Mouse (Mus musculus): ENCODE measurements around the gene Ceacam18. TPM values are rescaled to one million over a fixed set of nuclear protein-coding genes. Genes with fewer than 3 reads are reported as not detected.
A peak's percentile ranks its signal among the peaks of the same experiment; 100 is the strongest.

Ceacam18 gene
- total and polyA plus RNA-seq, 3 experiments = 0.04 to 0.08 TPM; not detected in 1

DNA sequence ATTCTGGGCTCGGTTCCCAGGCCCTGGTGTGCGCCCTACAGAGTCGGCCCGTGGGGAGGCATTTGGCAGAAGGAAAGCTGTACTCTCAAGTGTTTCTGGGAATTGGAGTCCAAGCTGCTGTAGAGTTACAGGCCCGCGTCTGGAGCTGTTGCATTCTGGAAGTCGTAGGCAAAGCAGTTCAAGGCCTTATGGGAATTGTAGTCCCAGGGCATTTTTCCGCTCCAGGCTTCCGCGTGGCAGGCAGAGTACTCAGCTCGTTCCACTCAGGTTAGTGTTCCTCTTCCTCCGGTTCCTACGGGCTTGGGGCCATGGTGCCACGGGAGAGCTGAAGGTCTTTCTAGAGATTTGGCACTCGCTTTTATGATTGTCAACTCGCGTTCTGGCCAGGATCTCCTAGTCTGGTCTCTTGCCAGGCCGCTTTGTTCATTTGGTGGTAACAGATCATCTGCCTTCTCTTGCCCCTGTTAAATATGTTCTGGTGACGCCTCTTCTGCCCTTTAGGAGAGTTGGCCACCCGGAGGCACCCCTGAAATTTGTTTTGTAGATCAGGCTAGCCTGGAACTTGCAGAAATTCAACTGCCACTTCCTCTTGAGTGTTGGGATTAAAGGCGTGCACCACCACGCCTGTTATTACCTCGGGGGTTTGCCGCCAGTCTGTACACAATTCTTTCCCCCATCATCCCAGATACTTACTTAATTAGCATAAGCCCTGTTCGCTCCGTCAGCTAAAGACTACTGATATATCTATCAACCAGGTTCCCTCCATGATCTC is 37.5 kb downstream of the Ceacam18 start, which contains the start of gene Ctu1 (continued):
- TF ChIP-seq GABPA (IDR thresholded peaks at IDR 0.05; ENCODE audit: low read depth, low read length) (no peak; the same call in 1 of the 2 replicates), KAT2A (conservative IDR thresholded peaks at IDR 0.05; ENCODE audit: low read depth, low read length) (peak; percentile 99), ELF1 (IDR thresholded peaks at IDR 0.05; ENCODE audit: low read depth, low read length) (peak; percentile 92), NRF1 (IDR thresholded peaks at IDR 0.05; ENCODE audit: insufficient read depth, low read depth, low read length, poor library complexity, severe bottlenecking) (peak; percentile 44; the same call in 1 of the 2 replicates), MAFK (IDR thresholded peaks at IDR 0.05; ENCODE audit: borderline replicate concordance, low read depth, low read length) (no peak), POLR2A (IDR thresholded peaks at IDR 0.05; ENCODE audit: control insufficient read depth in 1 of 2, insufficient read depth in 1 of 2, low read depth in 1 of 2, low read length in 2 of 2, poor library complexity in 1 of 2) (peak in 1 of 2 experiments; percentile 86; a peak in 2 of 4 replicates), NELFE (IDR thresholded peaks at IDR 0.05; ENCODE audit: low read depth, low read length) (peak; percentile 75), RAD21 (IDR thresholded peaks at IDR 0.05; ENCODE audit: low read depth, low read length) (no peak), POLR2AphosphoS5 (IDR thresholded peaks at IDR 0.05; ENCODE audit: borderline replicate concordance, low read depth, low read length) (no peak), MEF2A (IDR thresholded peaks at IDR 0.05; ENCODE audit: extremely low read depth, insufficient replicate concordance, low read depth, low read length, poor library complexity, severe bottlenecking) (no peak), CHD2 (IDR thresholded peaks at IDR 0.05; ENCODE audit: low read length) (no peak), POLR2AphosphoS2 (IDR thresholded peaks at IDR 0.05; ENCODE audit: low read length) (peak; percentile 67; the same call in 1 of the 2 replicates), EP300 (IDR thresholded peaks at IDR 0.05; ENCODE audit: low read depth in 1 of 2, low read length in 2 of 2) (peak in 1 of 2 experiments; percentile 15; a peak in 1 of 4 replicates), USF2 (IDR thresholded peaks at IDR 0.05; ENCODE audit: borderline replicate concordance in 1 of 2, insufficient read depth in 1 of 2, low read depth in 1 of 2, low read length in 2 of 2) (no peak), TCF12 (IDR thresholded peaks at IDR 0.05; ENCODE audit: low read depth, low read length) (no peak; the same call in 1 of the 2 replicates), TBP (IDR thresholded peaks at IDR 0.05; ENCODE audit: low read depth, low read length) (peak; percentile 86), USF1 (IDR thresholded peaks at IDR 0.05; ENCODE audit: low read depth, low read length) (no peak), SMC3 (IDR thresholded peaks at IDR 0.05; ENCODE audit: low read depth, low read length) (no peak), ETS1 (IDR thresholded peaks at IDR 0.05; ENCODE audit: low read depth, low read length) (no peak; the same call in 1 of the 2 replicates)

DNA sequence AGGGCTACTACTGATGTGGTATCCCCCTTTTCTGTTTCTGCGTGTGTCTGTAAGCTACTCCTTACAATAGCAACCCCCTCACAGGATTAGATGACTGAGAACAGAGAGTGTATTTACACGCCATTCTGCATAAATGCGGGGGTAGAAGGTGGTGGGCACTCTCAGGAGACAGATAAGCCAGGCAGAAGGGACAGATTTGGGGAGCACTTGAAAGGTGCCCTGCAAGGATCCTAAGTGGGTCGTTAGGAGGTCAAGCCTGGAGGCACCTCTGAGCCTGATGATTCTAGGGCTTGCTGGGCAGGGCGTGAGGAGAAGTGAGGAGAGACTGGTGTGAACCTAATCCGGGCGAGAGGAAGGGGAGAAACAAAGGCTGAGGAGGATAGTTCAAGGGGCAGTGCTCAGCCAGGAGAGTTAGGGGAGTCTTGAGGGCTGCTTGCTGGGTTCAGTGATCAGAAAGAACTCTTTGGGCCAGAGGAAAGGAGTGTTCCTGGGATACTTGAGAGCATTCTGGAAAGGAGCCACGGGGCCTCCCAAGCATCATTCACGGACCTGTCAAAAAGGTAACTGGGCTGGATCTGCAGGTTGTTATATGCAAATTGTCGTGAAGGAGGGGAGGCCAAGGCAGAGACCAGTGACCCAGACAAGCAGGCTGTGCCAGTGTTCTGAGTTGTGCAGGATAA is 38.2 kb downstream of the Ceacam18 start:
- no peaks in the 10 kb centered on the region for H3K27me3 ChIP-seq (ENCODE audit: control insufficient read depth in 1 of 2, insufficient read depth in 2 of 2, low read length in 2 of 2)
- peaks cover 0 to 2% of the 10 kb centered on the region in 2 experiments; a peak in 1 of 4 replicates for H3K36me3 ChIP-seq (ENCODE audit: control insufficient read depth in 1 of 2, insufficient read depth in 2 of 2, low read length in 2 of 2)
- H3K4me1 ChIP-seq (ENCODE audit: control insufficient read depth in 1 of 2, insufficient read depth in 2 of 2, low read length in 2 of 2) = peaks cover 0 to 5% of the 10 kb centered on the region in 2 experiments; a peak in 1 of 4 replicates
- TF ChIP-seq RAD21 (IDR thresholded peaks at IDR 0.05; ENCODE audit: low read depth, low read length) (no peak), ELF1 (IDR thresholded peaks at IDR 0.05; ENCODE audit: low read depth, low read length) (no peak), ETS1 (IDR thresholded peaks at IDR 0.05; ENCODE audit: low read depth, low read length) (no peak), TBP (IDR thresholded peaks at IDR 0.05; ENCODE audit: low read depth, low read length) (no peak), SMC3 (IDR thresholded peaks at IDR 0.05; ENCODE audit: low read depth, low read length) (no peak), POLR2AphosphoS5 (IDR thresholded peaks at IDR 0.05; ENCODE audit: borderline replicate concordance, low read depth, low read length) (no peak), USF2 (IDR thresholded peaks at IDR 0.05; ENCODE audit: borderline replicate concordance in 1 of 2, insufficient read depth in 1 of 2, low read depth in 1 of 2, low read length in 2 of 2) (no peak), TCF12 (IDR thresholded peaks at IDR 0.05; ENCODE audit: low read depth, low read length) (no peak), HCFC1 (IDR thresholded peaks at IDR 0.05; ENCODE audit: low read depth, low read length) (no peak), MAX (IDR thresholded peaks at IDR 0.05; ENCODE audit: low read length) (no peak), TAL1 (IDR thresholded peaks at IDR 0.05; ENCODE audit: low read length) (no peak), CTCF (IDR thresholded peaks at IDR 0.05 in 2 of 3, conservative IDR thresholded peaks at IDR 0.05 in 1 of 3; ENCODE audit: control insufficient read depth in 1 of 3, insufficient read depth in 1 of 3, low read depth in 2 of 3, low read length in 3 of 3, poor library complexity in 1 of 3, severe bottlenecking in 1 of 3) (no peak)
- H3K79me2 ChIP-seq (ENCODE audit: control insufficient read depth, insufficient read depth, low read length, poor library complexity) = peaks cover 18% of the 10 kb centered on the region
- peak overlapping the region; percentile 85 for H3K9ac ChIP-seq (ENCODE audit: control insufficient read depth, low read depth, low read length, poor library complexity, severe bottlenecking)
- peak overlapping the region; percentile 67 for H3K27ac ChIP-seq (ENCODE audit: control insufficient read depth, low read depth, low read length)
- H3K9me3 ChIP-seq (replicated peaks; ENCODE audit: insufficient read depth, low read length) = no peaks in the 10 kb centered on the region
- DNase-seq (ENCODE audit: low read depth, low spot score) = no peak
- peak overlapping the region; percentile 60 to 90 for H3K4me3 ChIP-seq (ENCODE audit: control insufficient read depth in 1 of 2, insufficient read depth in 1 of 2, low read depth in 2 of 2, low read length in 2 of 2)

All from MEL (cell line).